Mouse (Mus musculus) kidney, embryonic 16.5 days (tissue): ENCODE measurements around the gene Zbtb11. TPM values are rescaled to one million over a fixed set of nuclear protein-coding genes. Genes with fewer than 3 reads are reported as not detected.

ENCODE experiments used
- ATAC-seq: fragments of 200-750 bp; cut with Nextera tagmentation; 2 replicates; pipeline ENCODE4 v1.8.0; 2017; ENCODE audit warnings: moderate TSS enrichment; ENCODE audit not compliant: low FRiP score, low TSS enrichment
- H3K27ac ChIP-seq: fragments of 300-500 bp; sonication (generic); 2 replicates; pipeline ENCODE4 v1.5.1; 2014; ENCODE audit warnings: low read length
- H3K27me3 ChIP-seq: fragments of 300-500 bp; sonication (generic); 2 replicates; pipeline ENCODE4 v1.6.1; 2014; ENCODE audit warnings: low read length, control low read depth, mixed read lengths; ENCODE audit not compliant: insufficient read depth
- H3K36me3 ChIP-seq: fragments of 300-500 bp; sonication (generic); 2 replicates; pipeline ENCODE4 v1.6.1; 2014; ENCODE audit warnings: low read length, control low read depth, mixed read lengths; ENCODE audit not compliant: insufficient read depth
- H3K4me1 ChIP-seq: fragments of 300-500 bp; sonication (generic); 2 replicates; pipeline ENCODE4 v1.6.1; 2014; ENCODE audit warnings: low read length, control low read depth, mixed read lengths; ENCODE audit not compliant: insufficient read depth
- H3K4me2 ChIP-seq: fragments of 300-500 bp; sonication (generic); replicated peaks from 2 replicates; pipeline ENCODE4 v1.6.1; 2014; ENCODE audit warnings: low read depth, low read length
- H3K4me3 ChIP-seq: fragments of 300-500 bp; sonication (generic); 2 replicates; pipeline ENCODE4 v1.5.1; 2014; ENCODE audit warnings: mild to moderate bottlenecking, low read length
- H3K9ac ChIP-seq: fragments of 300-500 bp; sonication (generic); replicated peaks from 2 replicates; pipeline ENCODE4 v1.6.1; 2014; ENCODE audit warnings: low read length
- H3K9me3 ChIP-seq: fragments of 300-500 bp; sonication (generic); 2 replicates; pipeline ENCODE4 v1.6.1; 2016; ENCODE audit warnings: low read length, control low read depth
- WGBS: fragments of 180-500 bp; shearing (Covaris S2); extraction: QIAGEN DNeasy Blood & Tissue Kit; methylation state at CpG from one replicate; pipeline ENCODE4 v1.1.7; 2014; 5-methylcytosine and 5-hydroxymethylcytosine counted together
- polyA plus RNA-seq: library from polyadenylated mRNA; unstranded; fragments of >200 nt; fragmentation: Nextera tagmentation; extraction: Ambion mirVana; gene quantifications from 2 replicates; pipeline ENCODE4 v1.2.1, GENCODE M21; 2015

Zbtb11 gene
- polyA plus RNA-seq, 1 experiment from 2014 or later = 16.5 TPM

DNA sequence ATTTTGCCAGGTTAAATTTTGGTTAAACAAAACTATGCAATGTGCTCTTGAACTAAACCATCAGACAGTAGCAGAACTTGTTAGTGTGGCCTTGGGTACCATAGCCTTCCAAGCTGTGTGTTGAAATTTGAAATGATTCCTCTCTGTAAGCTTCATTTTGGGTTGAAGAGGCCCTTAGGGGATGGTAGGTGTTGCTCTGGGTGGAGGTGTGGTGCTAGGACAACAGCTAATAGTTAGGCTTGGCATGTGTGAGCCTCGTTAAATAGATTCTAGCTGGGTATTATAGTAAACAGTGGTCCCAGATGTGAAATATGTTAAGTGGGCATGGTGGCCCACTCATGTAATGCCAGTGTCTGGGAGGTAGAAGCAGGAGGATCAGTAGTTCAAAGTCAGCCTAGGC is 6.5 kb upstream of the Zbtb11 start:
- Histone ChIP-seq H3K9ac (peak overlapping the region; percentile 99), H3K27ac (peak overlapping the region; percentile 84; the same call in 1 of the 2 replicates), H3K4me2 (peak overlapping the region; percentile 97), H3K4me1 (peaks cover 27% of the 10 kb centered on the region), H3K4me3 (peak overlapping the region; percentile 98), H3K36me3 (peaks cover 38% of the 10 kb centered on the region), H3K27me3 (no peaks in the 10 kb centered on the region), H3K9me3 (no peaks in the 10 kb centered on the region)
- no peak for ATAC-seq
- WGBS = 20% methylated on average over 1 of the region's 1 CpGs

- Histone ChIP-seq H3K4me2 (no peak overlapping the region), H3K9ac (no peak overlapping the region), H3K4me3 (no peak overlapping the region), H3K36me3 (peaks cover 39% of the 10 kb centered on the region), H3K4me1 (peaks cover 34% of the 10 kb centered on the region), H3K27me3 (no peaks in the 10 kb centered on the region), H3K9me3 (no peaks in the 10 kb centered on the region), H3K27ac (no peak overlapping the region)
- whole genome bisulfite sequencing = 68% methylated on average over 3 of the region's 3 CpGs
- ATAC-seq = no peak
Measured at GRCm38 (mm10) chr16:55969147-55969546, 4.5 kb upstream of the Zbtb11 start.

- Histone ChIP-seq H3K9ac (no peak overlapping the region), H3K36me3 (peaks cover 39% of the 10 kb centered on the region), H3K4me2 (no peak overlapping the region), H3K27ac (no peak overlapping the region), H3K4me1 (peaks cover 40% of the 10 kb centered on the region), H3K4me3 (no peak overlapping the region), H3K27me3 (no peaks in the 10 kb centered on the region), H3K9me3 (no peaks in the 10 kb centered on the region)
- WGBS = 93% methylated on average over 5 of the region's 5 CpGs
- ATAC-seq = no peak
Measured at GRCm38 (mm10) chr16:55970416-55970815, 3.3 kb upstream of the Zbtb11 start.

DNA sequence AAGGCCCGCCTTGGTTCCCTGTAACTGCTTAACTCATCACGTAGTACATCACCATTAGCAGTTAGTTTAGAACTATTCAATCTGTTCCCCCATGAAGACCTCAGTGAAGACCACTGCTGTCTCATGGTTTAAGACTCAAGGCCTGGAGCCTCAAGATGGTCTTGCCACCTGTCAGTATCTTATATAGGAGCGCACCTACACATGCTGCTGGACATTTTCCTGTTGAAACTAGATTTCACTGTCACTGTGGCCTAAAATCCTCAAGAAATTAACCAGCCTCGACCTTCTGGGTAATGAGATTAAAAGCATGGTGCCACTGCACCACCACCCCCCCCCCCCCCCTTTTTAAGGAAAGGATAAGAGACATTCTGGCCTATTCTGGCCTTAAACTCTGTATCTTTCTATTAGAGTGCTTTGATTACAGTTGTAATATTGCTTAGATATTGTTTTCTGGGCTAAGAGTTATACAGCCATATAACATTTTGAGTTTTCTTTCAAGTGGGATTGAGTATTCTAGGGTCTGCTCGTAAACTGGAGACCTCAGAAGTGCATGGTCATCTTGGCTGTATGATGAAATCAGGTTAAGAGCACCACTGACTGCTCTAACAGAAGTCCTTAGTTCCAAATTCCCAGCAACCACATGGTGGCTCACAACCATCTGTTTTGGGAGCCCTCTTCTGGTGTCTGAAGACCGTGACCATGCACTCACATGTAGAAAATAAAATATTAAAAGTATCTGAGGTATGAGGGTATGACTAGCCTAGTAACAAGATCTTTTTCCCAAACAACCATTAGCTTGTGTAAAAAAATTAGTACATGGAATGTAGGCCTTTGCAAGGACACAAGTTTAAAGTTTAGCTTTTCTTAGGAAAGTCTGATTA is 1.7 kb upstream of the Zbtb11 start:
- Histone ChIP-seq H3K27me3 (no peaks in the 10 kb centered on the region), H3K36me3 (peaks cover 39% of the 10 kb centered on the region), H3K4me2 (no peak overlapping the region), H3K4me3 (no peak overlapping the region), H3K27ac (no peak overlapping the region), H3K9me3 (no peaks in the 10 kb centered on the region), H3K4me1 (peaks cover 45% of the 10 kb centered on the region), H3K9ac (no peak overlapping the region)
- 86% methylated on average over 6 of the region's 6 CpGs for WGBS
- ATAC-seq = no peak

GRCm38 (mm10) chr16:55972626-55973201 is 969 bp upstream of the Zbtb11 start:
- Histone ChIP-seq H3K4me3 (peak overlapping the region; percentile 99), H3K4me2 (peak overlapping the region; percentile 70), H3K36me3 (peaks cover 35% of the 10 kb centered on the region), H3K9me3 (no peaks in the 10 kb centered on the region), H3K27me3 (no peaks in the 10 kb centered on the region), H3K27ac (peak overlapping the region; percentile 89), H3K9ac (peak overlapping the region; percentile 64), H3K4me1 (peaks cover 40% of the 10 kb centered on the region)
- ATAC-seq = no peak
- WGBS = 59% methylated on average over 10 of the region's 10 CpGs

GRCm38 (mm10) chr16:55974256-55974902 is 696 bp downstream of the Zbtb11 start:
- peak overlapping the region; percentile 99 for H3K4me3 ChIP-seq
- WGBS = under 1% methylated on average over 53 of the region's 55 CpGs

DNA sequence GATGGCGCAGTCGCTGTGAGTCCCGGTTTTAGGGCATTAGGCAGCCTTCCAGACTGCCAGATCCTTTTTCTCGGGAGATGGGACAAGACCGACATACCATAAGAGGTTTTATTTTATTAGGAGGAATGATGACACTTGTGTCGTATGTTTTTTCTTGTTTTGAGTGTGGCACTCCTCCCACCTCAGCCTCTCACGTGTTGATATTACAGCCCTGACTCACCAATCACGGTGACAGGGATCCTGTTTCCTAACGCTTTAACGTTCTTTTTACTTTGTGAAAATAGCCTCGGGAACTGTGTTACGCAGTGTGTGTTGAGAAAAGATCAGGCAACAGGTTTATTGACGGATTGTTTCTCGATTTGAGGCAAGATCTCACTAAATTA is 1.2 kb downstream of the Zbtb11 start:
- peak overlapping the region; percentile 88 for H3K27ac ChIP-seq
- peaks cover 24% of the 10 kb centered on the region for H3K36me3 ChIP-seq
- H3K4me3 ChIP-seq = peak overlapping the region; percentile 99
- H3K4me1 ChIP-seq = peaks cover 20% of the 10 kb centered on the region
- H3K9ac ChIP-seq = peak overlapping the region; percentile 94
- H3K27me3 ChIP-seq = no peaks in the 10 kb centered on the region
- H3K4me2 ChIP-seq = peak overlapping the region; percentile 83
- H3K9me3 ChIP-seq = no peaks in the 10 kb centered on the region
- 3% methylated on average over 14 of the region's 14 CpGs for WGBS
- ATAC-seq = no peak

More at GRCm38 (mm10) chr16:55974256-55974902, 696 bp downstream of the Zbtb11 start:
- Histone ChIP-seq H3K36me3 (peaks cover 29% of the 10 kb centered on the region), H3K9ac (peak overlapping the region; percentile 94), H3K27ac (peak overlapping the region; percentile 88), H3K27me3 (no peaks in the 10 kb centered on the region), H3K4me2 (peak overlapping the region; percentile 83), H3K9me3 (no peaks in the 10 kb centered on the region), H3K4me1 (peaks cover 24% of the 10 kb centered on the region)
- ATAC-seq = peak; percentile 94

GRCm38 (mm10) chr16:55986001-55986400 is 12.3 kb downstream of the Zbtb11 start:
- ATAC-seq = no peak
- no peaks in the 10 kb centered on the region for H3K4me1 ChIP-seq
- H3K4me3 ChIP-seq = no peak overlapping the region
- no peak overlapping the region for H3K9ac ChIP-seq
- H3K27ac ChIP-seq = no peak overlapping the region
- H3K9me3 ChIP-seq = no peaks in the 10 kb centered on the region
- H3K27me3 ChIP-seq = no peaks in the 10 kb centered on the region
- 90% methylated on average over 3 of the region's 3 CpGs for WGBS
- no peak overlapping the region for H3K4me2 ChIP-seq
- H3K36me3 ChIP-seq = peaks cover 31% of the 10 kb centered on the region

DNA sequence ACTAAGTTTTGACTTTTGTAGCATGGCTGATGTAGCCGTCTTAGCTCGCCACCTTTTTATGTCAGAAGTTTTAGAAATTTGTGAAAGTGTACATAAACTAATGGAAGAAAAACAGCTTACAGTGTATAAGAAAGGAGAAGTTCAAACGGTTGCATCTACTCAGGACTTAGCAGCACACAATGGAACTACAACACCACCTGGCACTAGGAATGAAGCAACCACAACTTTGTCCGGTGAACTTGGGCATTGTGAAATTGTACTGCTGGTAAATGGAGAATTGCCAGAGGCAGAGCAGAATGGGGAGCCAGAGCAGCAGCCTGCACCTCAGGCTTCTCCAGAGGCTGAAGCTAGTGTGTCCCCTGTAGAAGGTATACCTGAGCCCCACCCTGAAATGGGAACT is 16.6 kb downstream of the Zbtb11 start:
- H3K9ac ChIP-seq = no peak overlapping the region
- H3K27ac ChIP-seq = no peak overlapping the region
- 95% methylated on average over 4 of the region's 4 CpGs for WGBS
- H3K4me1 ChIP-seq = no peaks in the 10 kb centered on the region
- no peak overlapping the region for H3K4me3 ChIP-seq
- H3K36me3 ChIP-seq = peaks cover 37% of the 10 kb centered on the region
- H3K27me3 ChIP-seq = no peaks in the 10 kb centered on the region
- no peaks in the 10 kb centered on the region for H3K9me3 ChIP-seq
- no peak overlapping the region for H3K4me2 ChIP-seq
- no peak for ATAC-seq
